Mouse (Mus musculus) erythroid progenitor cell, adult 5-6 weeks (primary cell): ENCODE data around the gene Rfx7. TPM values are rescaled to one million over a fixed set of nuclear protein-coding genes. Genes with fewer than 3 reads are reported as not detected.
A peak's percentile ranks its signal among the peaks of the same experiment; 100 is the strongest.

ENCODE experiments used
- ATAC-seq: replicated peaks from 2 replicates; pipeline ENCODE4 v1.8.0; 2016; ENCODE audit warnings: moderate number of reproducible peaks, mild to moderate bottlenecking, moderate TSS enrichment, inconsistent platforms; ENCODE audit not compliant: poor library complexity, low FRiP score, severe bottlenecking
- total RNA-seq, 2 experiments: library from RNA; stranded (forward) in 1 of 2; stranded (reverse) in 1 of 2; fragments of 150-400 nt in 1 of 2; fragments of 186-747, 209-891 nt in 1 of 2; gene quantifications; 2 replicates each; pipeline versions ENCODE4 v1.2.3 to v1.2.4; 2015 to 2017; ENCODE audit warnings: low replicate concordance in 2 of 2

Rfx7 gene
- total RNA-seq (2015; ENCODE audit: low replicate concordance): 13.8 and 17.3 TPM in 2 replicates
- total RNA-seq (2017; ENCODE audit: low replicate concordance): 4.5 and 5.4 TPM in 2 replicates

DNA sequence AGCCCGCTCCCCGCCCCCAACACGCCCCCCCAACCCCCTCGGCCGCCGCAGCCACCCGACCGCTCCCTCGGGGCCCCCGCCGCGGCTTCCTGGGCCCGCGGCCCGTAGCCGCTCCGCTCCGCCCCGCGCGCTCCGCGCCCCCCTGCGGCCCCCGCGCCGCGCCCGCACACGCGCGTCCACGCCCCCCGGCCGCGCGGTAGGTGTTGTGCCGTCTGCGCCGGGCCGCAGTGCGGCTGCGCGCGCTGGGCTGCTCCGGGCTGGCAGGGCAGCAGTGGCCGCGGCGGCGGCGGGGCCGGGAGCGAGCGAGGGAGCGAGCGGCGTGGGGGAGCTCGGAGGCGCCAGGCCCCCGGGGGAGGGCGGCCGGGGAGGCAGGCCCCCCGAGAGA is at the start of gene Rfx7:
TSS of gene Rfx7 (plus strand) at position 245 of the 385 bp plus-strand sequence.
- ATAC-seq: peak; percentile 63

DNA sequence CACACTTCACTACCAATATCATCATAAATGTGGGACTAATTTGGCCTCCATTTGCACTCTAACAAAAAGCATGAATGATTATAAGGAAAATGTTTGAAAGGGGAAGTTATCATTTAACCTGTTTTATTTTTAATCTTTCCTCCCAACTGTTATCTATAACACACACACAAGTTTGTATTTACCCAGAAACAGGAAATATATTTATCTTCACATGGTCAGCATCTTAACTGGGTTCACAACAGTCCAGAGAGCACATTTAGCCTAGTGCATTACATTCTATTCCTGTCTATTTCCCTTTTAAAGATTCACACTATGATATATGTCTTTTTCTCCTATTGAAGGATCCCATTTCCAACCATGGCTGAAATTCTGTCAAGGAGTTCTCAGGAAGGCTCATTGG is 43.5 kb upstream of the Rfx7 start:
- ATAC-seq: no peak

DNA sequence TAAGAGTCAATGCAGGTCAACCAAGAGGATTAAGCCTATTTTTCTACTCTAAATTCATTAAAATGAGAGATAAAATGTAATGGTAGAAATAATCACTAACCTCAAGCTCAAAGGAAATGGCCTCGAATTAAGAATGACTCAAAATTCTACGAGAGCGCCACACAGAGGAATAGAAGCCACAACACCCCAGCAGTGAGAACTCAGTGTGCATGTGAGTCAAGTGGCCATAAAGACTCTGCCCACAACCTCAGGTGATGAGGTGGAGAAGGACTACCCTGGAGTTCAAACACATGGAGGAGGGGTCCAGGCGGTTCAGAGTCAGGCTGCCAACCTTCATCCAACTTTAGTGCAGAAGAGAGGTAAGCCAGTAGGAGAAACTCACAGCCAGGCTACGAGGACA is 42.9 kb upstream of the Rfx7 start:
- ATAC-seq: no peak

- peak; percentile 97 for ATAC-seq
Observed at GRCm38 (mm10) chr9:72491559-72492193, 40.4 kb upstream of the Rfx7 start.

DNA sequence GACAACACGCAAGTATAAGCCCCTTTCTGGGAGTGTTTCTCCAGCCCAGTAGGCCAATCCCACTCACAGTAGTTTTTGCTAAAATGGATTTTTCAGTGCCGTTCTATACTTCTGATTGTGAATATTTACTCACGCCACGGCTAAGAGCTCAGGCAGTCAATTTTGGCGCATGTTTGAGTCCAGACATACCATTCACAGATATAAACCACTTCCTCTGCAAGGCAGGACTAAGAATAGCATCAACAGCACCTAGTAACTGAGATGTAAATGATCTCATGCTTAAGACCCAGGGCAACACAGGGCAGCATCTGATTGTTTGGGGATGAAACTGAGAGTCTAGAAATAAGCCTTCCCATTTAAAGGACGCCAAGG is 39.9 kb upstream of the Rfx7 start, which contains the start of gene Tex9:
TSS of gene Tex9 (minus strand) at position 19 of the 372 bp plus-strand sequence.
- ATAC-seq: peak; percentile 47

GRCm38 (mm10) chr9:72493465-72493864 is 38.6 kb upstream of the Rfx7 start:
- ATAC-seq: no peak

DNA sequence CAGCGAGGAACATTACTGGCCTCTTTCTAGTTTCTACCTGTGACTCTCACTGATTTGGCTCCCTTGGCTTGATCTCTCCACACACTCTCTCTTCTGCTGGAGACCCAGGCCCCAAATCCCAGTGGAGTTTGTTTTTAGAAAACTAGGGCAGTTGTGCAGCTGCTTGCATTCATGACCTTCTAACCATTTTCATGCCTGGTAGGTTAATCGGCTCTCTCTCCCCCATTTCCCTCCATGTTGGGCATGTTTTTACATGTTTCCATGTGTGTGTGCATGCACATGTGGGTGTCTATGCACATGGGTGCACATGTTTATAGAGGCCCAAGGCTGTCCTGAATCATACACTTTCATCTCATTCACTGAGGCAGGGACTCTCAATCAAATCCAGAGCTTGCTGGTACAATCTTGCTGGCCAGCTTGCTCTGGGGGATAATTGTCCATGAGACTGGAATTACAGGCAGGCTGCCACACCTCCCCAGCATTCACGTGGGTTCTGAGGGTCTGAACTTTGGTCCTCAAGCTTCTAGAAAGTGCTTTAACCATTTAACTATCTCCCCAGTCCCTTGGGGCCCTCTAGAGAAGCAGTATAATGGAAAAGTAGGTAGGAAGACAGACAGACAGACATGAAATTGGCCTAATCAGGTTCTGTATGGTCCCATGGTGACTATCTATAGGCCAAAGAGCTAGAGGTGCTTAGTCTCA is 37.9 kb upstream of the Rfx7 start:
- no peak for ATAC-seq

- ATAC-seq: no peak
Observed at GRCm38 (mm10) chr9:72496691-72497090, 35.3 kb upstream of the Rfx7 start.

DNA sequence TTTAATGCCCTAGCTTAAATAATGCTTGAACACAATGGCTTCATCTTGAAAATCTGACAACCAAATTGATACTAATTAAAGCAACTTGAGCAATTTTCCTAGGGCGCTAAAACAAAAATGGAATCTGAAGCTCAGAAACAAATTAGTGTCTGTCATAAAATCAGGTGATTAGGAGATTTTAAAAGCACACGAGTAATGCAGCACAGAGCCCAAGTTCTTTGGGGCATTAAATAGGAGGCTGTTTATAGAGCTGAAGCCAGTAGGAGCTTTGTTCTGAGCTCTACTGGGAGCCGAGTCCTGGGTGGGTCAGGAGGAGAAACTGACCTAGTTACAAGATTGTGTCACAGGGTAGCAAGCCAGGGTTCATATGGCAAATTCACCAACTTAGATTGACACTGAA is 34.9 kb upstream of the Rfx7 start:
- ATAC-seq: no peak

- ATAC-seq: no peak
Observed at GRCm38 (mm10) chr9:72512229-72512981, 19.6 kb upstream of the Rfx7 start.

DNA sequence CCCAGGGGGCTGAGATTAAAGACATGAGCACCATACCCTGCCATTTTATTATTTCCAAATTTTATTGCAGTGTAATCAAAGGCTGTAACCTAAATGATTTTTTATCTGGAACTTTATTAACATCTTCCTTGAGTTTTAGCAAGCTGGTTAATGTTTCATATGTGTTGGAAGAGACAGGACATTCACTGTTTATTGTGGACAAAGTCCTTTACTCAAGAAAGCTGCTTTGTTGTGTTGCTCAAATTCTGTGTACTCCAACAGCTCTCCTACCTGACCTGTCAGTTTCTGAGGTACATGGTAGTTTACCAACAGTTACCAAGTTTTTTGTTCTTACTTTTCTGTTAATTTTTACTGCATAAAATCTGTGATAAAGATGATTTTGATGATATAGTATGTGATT is 16.7 kb upstream of the Rfx7 start:
- ATAC-seq: no peak

- no peak for ATAC-seq
Observed at GRCm38 (mm10) chr9:72519246-72519645, 12.8 kb upstream of the Rfx7 start.

DNA sequence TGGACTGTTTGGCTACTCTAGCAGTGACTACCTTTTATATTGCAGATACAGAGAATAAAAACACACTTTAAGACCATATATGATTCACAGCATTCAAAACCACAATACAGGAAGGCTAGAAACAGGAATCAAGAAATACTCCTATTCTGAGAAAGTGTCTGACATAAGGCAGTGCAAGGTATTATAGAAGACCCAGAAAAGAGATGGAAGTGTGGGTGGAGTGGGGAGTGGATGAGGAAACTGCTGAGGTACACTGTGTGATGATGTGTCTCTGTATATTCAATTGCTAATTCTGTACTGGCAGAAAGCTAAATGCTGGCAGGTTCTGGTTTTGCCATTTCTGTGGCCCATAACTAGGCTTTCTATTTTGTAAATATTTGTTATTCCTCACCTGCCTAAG is 11.2 kb upstream of the Rfx7 start:
- no peak for ATAC-seq

- no peak for ATAC-seq
Observed at GRCm38 (mm10) chr9:72526091-72526490, 5.9 kb upstream of the Rfx7 start.

DNA sequence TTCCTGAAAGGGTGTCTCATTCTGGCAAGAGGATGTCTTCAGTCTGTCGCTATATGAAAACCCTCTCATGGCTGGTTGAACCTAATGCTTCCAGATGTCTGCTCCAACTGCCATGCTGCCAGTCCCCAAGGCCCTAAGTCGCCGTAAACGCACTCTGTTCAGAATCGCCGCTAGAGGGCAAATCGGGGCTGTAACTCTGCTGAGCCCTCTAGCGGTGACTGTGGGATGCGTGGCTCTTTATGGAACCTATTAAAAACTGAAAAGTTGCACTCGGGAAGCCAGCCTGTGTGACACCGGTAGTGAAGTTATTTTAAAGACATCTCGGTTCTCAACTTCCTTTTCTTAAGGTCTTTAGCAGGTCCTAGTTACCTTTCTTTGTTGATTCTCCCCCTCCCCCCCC is 1.8 kb upstream of the Rfx7 start:
- peak; percentile 85 for ATAC-seq

DNA sequence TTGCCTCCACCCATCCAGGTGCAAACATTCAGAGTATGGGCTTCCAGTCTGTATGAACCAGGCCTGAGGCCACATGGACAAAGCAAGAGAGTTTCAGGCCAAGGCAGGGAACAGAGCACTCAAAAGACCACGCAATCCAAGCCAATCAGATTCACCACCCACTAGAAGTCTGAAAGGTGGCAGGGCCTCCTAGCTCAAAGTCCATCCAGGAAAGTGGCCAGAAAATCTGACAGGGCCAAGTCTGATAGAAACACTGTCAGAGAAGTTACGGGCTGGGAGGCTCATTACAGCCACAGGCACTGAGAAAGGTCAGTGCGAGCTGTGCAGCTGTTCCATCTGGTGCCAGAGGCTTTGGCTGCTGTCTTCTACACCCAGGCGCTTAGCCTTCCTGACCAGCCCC is 1.2 kb upstream of the Rfx7 start:
- ATAC-seq: no peak

DNA sequence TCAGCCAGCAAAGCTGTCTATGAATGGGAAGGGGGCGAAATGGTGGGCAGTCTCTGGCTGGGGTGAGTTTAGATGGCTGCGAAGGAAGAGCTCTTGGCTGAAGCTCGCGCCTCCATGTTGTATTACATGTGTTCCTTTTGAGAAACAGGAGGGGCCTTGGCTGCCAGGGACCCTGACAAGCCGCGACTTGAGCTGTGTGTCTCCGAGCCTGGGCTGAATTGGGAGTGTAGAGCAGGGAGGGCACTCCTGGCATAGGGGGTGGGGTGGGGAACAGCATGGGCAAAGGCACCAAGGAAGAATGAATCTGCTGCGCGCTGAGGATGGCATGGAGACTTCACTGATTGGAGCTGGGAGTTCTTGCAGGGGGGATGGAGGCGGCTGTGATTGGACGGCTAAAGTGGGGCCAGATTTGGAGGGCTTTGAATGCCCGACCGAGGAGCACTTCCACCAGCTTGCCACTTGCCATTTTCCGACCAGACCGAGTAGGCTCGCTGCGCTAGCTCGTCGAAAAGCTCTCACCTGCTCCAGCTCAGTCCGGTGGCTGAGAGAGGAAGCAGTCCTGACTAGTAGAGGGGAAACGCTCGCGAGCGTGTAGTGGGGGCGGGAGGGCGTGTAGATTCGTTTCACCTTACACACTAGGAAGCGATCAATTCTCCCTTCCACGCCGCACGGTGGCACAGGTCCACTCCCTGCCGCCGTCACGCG is 597 bp upstream of the Rfx7 start:
- no peak for ATAC-seq

- peak; percentile 44 for ATAC-seq
Observed at GRCm38 (mm10) chr9:72532381-72533088, 495 bp downstream of the Rfx7 start.

DNA sequence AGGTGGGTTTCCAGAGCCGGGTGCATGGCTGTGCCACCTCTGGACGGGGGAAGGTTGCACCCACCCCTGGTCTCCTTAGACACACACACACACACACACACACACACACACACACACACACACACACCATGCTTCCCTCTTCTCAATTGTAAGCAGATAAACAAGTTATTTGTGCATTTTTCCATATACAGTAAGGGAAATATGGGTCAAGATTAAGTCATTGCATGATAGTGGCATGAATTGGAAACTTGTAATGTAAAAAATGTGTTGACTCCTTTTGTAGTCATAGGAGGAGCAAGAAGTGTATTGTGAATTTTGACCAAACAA is 1.0 kb downstream of the Rfx7 start:
- no peak for ATAC-seq

GRCm38 (mm10) chr9:72534985-72535384 is 2.9 kb downstream of the Rfx7 start:
- no peak for ATAC-seq
